Mouse (Mus musculus) urinary bladder, adult 18-20 months (tissue): ENCODE measurements around the gene Suco.
A peak's percentile ranks its signal among the peaks of the same experiment; 100 is the strongest.

Experiments
- DNase-seq, 2 experiments: peaks; one replicate each; pipeline ENCODE4 v3.0.0; 2022; ENCODE audit warnings: low spot score in 2 of 2, mixed read lengths in 2 of 2

Suco gene

DNA sequence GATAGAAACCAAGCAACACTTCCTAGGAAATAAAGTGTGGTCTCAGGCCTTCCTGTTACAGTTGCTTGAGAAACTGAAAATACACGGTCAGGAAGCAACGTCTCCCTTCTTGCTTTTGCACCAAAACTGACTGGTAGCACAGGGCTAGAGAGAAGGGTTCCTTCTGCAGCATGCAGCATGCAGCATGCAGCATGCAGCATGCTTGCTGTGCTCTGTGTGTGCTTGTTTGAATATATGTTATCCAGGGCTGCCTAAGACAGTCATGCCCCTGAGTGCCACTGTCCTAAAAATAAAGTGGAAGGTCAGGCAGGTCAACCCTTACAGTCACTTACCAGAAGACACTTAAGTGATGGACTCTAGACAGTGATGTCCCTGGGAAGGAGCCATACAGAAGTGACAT lies 17.6 kb upstream of the Suco start:
- no peak for DNase-seq

DNA sequence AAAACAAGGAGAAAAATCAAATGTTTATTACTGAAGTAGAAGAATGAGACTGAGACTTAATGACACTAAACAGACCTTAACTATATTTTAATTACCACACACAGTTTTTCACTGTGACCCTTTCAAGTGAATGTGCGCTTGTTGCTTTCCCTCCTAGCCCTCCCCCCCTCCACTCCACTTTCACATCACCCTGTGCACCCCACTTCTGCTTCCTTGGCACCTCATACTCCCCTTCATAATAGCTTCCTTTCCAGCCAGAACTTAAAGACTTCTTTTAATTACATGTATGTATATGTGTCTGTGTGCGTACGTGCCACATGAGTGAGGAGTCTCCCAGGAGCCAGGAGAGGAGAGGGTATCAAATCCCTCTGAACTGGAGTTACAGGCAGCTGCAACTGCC lies 12.3 kb upstream of the Suco start:
- no peak for DNase-seq

DNA sequence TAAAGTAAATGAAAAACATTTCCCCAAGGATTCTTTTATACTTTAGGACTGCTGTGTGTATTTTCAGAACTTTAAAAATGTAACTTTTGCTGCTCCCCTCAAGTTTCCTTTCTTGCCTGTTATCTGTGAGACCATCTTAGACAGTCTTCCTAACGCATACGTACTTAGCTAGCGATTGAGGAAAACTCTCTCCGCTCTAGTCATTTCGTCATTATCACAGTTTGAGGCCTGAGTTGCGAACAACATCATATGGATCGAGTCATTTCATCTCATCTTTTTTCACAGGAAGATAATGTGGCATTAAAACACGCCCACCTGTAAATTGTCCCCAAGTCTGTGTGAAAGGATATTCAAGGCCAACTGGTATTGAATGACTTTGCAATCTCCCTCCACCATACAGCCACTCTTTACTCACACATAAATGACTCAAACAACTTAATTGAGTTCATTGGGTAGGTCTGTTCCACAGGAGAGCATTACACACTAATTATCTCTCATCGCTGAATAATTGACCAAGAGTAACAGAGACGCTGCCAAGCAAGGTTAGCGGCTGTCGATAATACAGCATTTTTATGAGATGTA lies 11.3 kb upstream of the Suco start:
- no peak for DNase-seq

GRCm38 (mm10) chr1:161885762-161886161 lies 9.3 kb upstream of the Suco start:
- no peak for DNase-seq

DNA sequence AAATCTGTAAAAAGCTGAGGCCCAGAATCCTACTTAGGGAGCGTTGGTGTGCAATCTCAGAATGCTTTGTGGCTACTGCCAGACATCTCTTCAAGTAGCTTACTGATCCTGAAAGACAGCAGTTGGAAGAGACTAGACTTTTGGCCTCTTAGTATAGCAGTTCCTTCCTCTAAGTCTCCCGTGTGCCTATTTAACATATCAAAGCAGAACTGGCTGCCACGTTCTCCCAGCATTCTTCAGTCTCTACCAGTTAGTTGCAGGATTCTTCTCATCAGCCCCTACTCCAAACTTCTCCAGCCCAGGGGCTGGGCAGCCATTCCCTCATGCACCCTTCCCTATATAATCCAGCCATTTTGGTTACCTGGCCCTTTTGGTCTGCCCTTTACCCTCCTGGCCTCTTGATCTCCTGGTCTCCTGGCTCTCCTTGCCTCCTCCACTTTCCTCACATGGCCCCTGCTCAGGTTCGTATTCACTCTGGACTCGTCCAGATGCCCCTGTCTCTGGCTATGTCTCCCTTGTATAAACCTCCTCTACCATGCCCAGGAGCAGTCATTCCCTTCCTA lies 1.2 kb upstream of the Suco start:
- DNase-seq = no peak

DNA sequence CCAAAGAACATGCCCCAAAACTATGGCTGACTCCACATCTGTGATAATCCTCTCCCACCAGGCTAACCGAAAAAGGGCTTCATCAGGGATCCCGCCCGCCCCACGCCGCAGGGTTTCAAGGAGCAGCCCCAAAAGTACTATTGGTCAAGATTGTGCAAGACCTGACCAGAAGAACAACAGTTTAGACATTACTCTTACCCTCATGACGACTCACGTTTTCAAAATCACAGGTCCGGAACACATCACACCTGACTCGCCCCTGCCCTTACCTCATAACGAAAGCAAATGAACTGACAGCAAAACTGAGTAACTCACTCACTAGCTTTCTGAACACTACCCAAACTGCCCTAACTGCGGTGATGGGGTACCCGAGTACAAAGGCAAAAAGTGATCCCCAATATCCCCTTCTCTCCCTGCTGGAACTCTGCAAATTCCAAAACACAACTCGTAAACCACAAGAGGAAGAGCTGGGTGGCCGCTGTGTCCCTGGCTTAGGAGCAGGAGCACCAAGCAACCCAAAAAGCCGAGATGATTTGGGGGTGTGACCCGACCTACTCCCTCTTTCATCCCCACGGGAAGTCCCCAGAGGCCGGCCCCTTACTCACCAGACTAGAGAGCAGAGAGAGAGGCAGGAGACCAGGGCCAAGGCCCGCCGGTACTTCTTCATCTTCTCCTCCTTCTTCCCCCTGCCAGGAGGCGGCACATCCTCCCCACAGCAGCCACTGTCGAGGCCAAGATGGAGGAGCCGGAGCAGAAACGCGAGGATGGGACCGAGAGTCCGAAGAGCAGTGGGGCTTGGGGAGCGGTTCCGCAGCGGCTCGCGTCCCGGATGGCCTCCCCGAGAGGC lies 553 bp downstream of the Suco start:
- DNase-seq = peak in 1 of 2 experiments; percentile 6

DNA sequence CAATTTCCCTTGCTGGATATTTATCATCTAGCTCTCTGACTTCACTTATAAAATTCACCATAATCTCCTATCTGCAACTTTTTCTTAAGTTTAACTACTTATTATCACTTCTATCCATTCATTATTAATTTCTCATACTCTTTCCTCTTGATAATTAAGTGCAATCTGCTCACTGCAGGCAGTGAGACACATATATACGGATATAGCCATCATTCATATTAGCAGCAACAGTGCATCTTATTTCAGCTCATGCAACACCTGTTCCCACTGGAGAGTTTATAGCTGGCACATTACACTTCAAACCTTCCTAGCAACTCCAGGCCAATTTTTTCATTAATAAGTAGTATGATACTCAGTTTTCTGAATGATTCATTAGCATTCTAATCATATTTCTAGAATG lies 7.1 kb downstream of the Suco start:
- DNase-seq = no peak

DNA sequence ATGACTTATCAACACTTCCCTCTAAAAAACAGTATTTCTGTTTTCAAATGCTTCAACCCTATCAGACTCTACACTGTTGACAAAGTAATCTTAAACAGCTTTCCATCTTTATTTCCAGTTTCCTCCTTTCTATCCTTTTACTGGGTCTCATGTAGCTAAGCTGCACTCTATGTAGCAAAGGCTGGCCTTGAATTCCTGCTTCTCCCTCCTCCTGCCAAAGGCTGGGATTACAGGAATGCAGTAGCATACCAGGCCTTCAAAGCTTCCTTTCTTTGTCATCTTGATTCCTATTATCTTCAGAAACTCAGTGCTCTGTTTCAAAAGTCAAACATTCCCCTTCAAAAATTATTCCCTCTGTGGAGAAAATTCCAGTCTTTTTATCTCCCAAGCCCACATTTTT lies 8.1 kb downstream of the Suco start:
- DNase-seq = no peak

DNA sequence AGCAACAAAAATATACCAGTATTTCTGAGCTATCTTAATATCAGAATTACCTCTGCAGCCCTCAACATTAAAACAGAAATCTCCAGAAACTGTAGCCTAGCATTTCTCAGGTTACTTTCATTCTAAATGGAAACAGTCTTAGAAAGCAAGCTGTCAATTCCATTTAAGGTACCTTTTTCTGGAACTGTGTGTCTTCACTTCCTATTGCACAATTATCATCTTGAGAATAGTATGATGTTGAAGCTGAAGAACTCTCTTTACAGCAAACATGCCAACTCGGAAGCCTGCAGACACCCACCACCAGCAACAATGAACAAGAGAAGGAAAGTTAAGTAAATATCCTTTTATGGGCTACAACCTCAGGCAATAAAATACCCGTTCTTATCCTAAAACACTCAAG lies 12.7 kb downstream of the Suco start:
- no peak for DNase-seq

GRCm38 (mm10) chr1:161859248-161859647 lies 17.2 kb downstream of the Suco start:
- DNase-seq = no peak

DNA sequence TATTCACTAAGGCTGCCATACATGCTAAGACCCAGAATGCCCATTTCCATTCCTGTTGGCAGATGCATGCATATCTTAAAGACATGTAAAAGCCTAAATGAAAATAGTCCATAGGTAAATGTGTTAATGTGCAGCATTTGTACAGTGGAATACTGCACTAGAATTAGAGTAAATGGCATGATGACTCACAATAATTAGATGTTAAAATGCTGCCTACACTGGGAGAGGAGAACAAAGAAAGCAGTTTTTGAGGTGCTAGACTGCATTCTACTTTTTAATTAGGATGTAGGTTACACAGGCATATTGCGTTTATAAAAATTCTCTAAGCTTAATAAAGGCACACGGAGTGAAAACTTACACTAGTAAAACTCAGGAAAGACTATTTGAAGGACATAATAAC lies 49.8 kb downstream of the Suco start:
- no peak for DNase-seq

GRCm38 (mm10) chr1:161809428-161809827 lies 67.1 kb downstream of the Suco start:
- no peak for DNase-seq

DNA sequence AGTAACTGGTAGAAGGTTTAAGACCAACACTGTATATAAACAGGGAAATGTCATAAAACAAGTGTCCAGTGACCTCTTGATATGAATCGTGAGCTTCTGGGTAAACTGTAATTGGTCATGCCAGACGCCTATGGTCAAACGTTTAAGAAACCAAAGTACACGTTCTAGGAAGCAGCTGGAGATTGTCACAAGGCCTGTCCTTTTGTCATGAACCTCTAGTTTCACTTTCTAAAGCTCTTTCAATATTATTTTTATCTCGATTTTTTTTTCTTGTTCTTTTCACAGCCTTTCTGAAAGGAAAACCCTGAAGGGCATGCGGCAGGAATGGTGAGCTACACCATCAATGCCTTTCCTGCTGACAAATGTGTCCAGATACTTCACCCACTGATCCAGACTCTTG lies 67.5 kb downstream of the Suco start:
- no peak for DNase-seq

- DNase-seq = no peak
Observed at GRCm38 (mm10) chr1:161804541-161804971, 71.9 kb downstream of the Suco start.

DNA sequence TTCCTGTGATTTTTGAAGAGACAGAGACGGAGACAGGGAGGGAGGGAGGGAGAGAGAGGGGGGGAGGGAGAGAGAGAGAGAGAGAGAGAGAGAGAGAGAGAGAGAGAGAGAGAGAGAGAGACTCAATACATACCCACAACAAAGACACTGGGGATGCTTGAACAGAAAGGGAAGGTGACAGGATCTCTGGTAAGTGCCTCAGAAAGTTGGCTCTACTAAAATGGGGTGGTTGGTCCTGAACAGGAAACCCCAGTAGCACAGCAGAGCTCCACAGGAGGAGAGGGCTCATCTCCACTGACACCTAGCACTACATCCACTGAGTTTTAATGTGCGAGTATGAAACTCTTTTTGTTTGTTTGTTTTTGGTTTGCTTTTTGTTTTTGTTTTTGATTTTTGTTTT lies 75.2 kb downstream of the Suco start:
- no peak for DNase-seq

DNA sequence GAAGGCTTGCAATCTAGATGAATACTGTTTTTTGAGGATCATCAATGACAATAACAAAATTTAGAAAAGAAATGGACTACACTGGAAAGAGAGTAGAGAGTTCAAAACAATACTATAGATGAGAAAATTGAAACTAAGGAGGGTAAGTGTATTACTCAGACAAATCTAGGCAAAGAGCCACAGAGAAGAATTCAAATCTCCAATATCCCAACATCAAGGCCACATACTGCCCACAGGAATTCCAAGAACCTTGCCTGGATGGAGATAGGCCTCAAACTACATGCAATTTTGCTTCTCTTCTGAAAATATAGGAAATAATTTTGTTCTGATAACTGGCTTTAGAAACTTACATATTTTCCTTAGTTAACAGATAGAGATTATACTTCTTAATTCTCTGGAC lies 76.2 kb downstream of the Suco start:
- DNase-seq = no peak

DNA sequence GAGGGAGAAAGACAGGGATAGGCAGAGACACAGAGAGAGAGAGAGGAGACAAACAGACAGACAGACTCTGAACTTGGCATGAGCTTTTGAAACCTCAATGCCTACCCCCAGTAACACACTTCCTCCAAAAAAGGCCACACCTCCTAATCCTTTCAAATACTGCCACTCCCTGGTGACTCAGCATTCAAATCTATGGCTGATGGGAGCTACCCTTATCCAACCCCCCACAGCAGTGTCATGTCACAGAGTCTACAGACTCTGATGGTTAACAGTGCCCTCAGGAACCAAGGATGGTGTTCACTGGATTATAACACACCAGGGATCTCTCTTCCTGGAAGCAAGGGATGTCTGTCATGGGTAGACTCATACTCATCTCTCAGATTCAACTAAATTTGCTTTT lies 76.7 kb downstream of the Suco start:
- DNase-seq = no peak

- no peak for DNase-seq
Observed at GRCm38 (mm10) chr1:161798866-161799265, 77.6 kb downstream of the Suco start.

GRCm38 (mm10) chr1:161794447-161795211 lies 81.9 kb downstream of the Suco start:
- no peak for DNase-seq

GRCm38 (mm10) chr1:161793321-161793720 lies 83.2 kb downstream of the Suco start:
- DNase-seq = no peak

DNA sequence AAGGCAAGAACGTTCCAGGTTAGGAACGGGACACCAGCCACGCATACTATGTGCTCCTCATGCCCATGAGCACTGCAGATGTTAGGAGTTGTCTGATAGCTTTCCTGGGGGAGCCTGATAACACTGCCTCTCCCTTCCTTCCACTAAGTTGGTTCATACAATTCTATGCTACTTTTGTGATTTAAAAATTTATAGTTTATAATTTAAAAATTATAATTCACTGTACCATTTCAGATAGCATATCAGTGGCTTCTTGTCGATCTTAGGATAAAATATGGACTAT lies 83.9 kb downstream of the Suco start:
- no peak for DNase-seq

GRCm38 (mm10) chr1:161791854-161792686 lies 84.4 kb downstream of the Suco start:
- no peak for DNase-seq
